Mouse (Mus musculus) testis, adult 2 months (tissue): Measurements from ENCODE around the gene Pcbp2.

Source experiments
- CTCF ChIP-seq: fragments of 200-500 bp; IDR thresholded peaks from 2 replicates; pipeline ENCODE4 v1.5.1; 2012; ENCODE audit warnings: low read depth, mild to moderate bottlenecking, inconsistent platforms, low read length, moderate library complexity; ENCODE audit not compliant: control insufficient read depth, insufficient read depth, insufficient replicate concordance
- POLR2A ChIP-seq: fragments of 200-500 bp; IDR thresholded peaks from 2 replicates; pipeline ENCODE4 v1.6.1; 2012; ENCODE audit warnings: low read depth, mild to moderate bottlenecking, inconsistent platforms, low read length, moderate library complexity; ENCODE audit not compliant: control insufficient read depth

- no peak for TF ChIP-seq CTCF
- TF ChIP-seq POLR2A = no peak
Measured at GRCm38 (mm10) chr15:102503447-102503846, 33.1 kb downstream of the Pcbp2 start, which contains the start of gene Gm10337.
